Mouse (Mus musculus): Measurements from ENCODE around the gene Etnk2. TPM values are rescaled to one million over a fixed set of nuclear protein-coding genes. Genes with fewer than 3 reads are reported as not detected.
A peak's percentile ranks its signal among the peaks of the same experiment; 100 is the strongest.
"Not testable (repeated sequence)": the region's sequence is repeated elsewhere in the genome, so short reads cannot be mapped to it uniquely, and the experiment has no call there.

Etnk2 gene
- total RNA-seq (2021): 10 to 100 TPM in 1 of 2 experiments, 1 to 10 TPM in 1; 8.1 to 12.1 TPM
- long read RNA-seq, experiment 1, transcript Etnk2-203 (8 exons, 2,297 nt): major isoform, 6 of 14 reads
- long read RNA-seq, experiment 1, partial matches to known transcripts: 2 of 14 reads
- long read RNA-seq, experiment 1, other reads (novel, unspliced or antisense): 4 of 14 reads
- long read RNA-seq, experiment 2, transcript Etnk2-203 (8 exons, 2,297 nt): major isoform, 6 of 15 reads
- long read RNA-seq, experiment 2, partial matches to known transcripts: 3 of 15 reads
- long read RNA-seq, experiment 2, other reads (novel, unspliced or antisense): 4 of 15 reads

GRCm38 (mm10) chr1:133363276-133364021, at the start of gene Etnk2:
Etnk2 (plus strand) TSS chr1:133363572.
- DNase-seq (ENCODE audit: low spot score in 2 of 2): peak; percentile 57 to 75

- peak; percentile 36 to 49 for DNase-seq (ENCODE audit: low spot score in 2 of 2)
Measured at GRCm38 (mm10) chr1:133314364-133314763, 49.0 kb upstream of the Etnk2 start.

- no peak for DNase-seq (ENCODE audit: low spot score in 2 of 2)
Measured at GRCm38 (mm10) chr1:133315775-133316174, 47.6 kb upstream of the Etnk2 start.

GRCm38 (mm10) chr1:133316577-133316976, 46.8 kb upstream of the Etnk2 start:
- DNase-seq (ENCODE audit: low spot score in 2 of 2): no peak

- DNase-seq (ENCODE audit: low spot score in 2 of 2): no peak
Measured at GRCm38 (mm10) chr1:133317149-133317548, 46.2 kb upstream of the Etnk2 start.

- no peak for DNase-seq (ENCODE audit: low spot score in 2 of 2)
Measured at GRCm38 (mm10) chr1:133321267-133321925, 42.0 kb upstream of the Etnk2 start, which contains the start of gene Kiss1. Kiss1 (plus strand) TSS chr1:133321875.

- no peak for DNase-seq (ENCODE audit: low spot score in 2 of 2)
Measured at GRCm38 (mm10) chr1:133323333-133323732, 40.0 kb upstream of the Etnk2 start.

GRCm38 (mm10) chr1:133325951-133326350, 37.4 kb upstream of the Etnk2 start:
- no peak for DNase-seq (ENCODE audit: low spot score in 2 of 2)

GRCm38 (mm10) chr1:133327094-133327493, 36.3 kb upstream of the Etnk2 start:
- DNase-seq (ENCODE audit: low spot score in 2 of 2): no peak

- DNase-seq (ENCODE audit: low spot score in 2 of 2): no peak
Measured at GRCm38 (mm10) chr1:133328299-133328795, 35.0 kb upstream of the Etnk2 start.

GRCm38 (mm10) chr1:133328896-133329637, 34.3 kb upstream of the Etnk2 start:
- DNase-seq (ENCODE audit: low spot score in 2 of 2): no peak

- no peak for DNase-seq (ENCODE audit: low spot score in 2 of 2)
Measured at GRCm38 (mm10) chr1:133329638-133329964, 33.8 kb upstream of the Etnk2 start.

- DNase-seq (ENCODE audit: low spot score in 2 of 2): no peak
Measured at GRCm38 (mm10) chr1:133331142-133331541, 32.2 kb upstream of the Etnk2 start.

GRCm38 (mm10) chr1:133332656-133333430, 30.5 kb upstream of the Etnk2 start:
- DNase-seq (ENCODE audit: low spot score in 2 of 2): no peak

- DNase-seq (ENCODE audit: low spot score in 2 of 2): no peak
Measured at GRCm38 (mm10) chr1:133333937-133334336, 29.4 kb upstream of the Etnk2 start.

GRCm38 (mm10) chr1:133340403-133340802, 23.0 kb upstream of the Etnk2 start:
- DNase-seq (ENCODE audit: low spot score in 2 of 2): not testable (repeated sequence)

GRCm38 (mm10) chr1:133344357-133344756, 19.0 kb upstream of the Etnk2 start:
- DNase-seq (ENCODE audit: low spot score in 2 of 2): no peak

- no peak for DNase-seq (ENCODE audit: low spot score in 2 of 2)
Measured at GRCm38 (mm10) chr1:133346531-133346930, 16.8 kb upstream of the Etnk2 start.

GRCm38 (mm10) chr1:133347226-133347625, 16.1 kb upstream of the Etnk2 start:
- DNase-seq (ENCODE audit: low spot score in 2 of 2): no peak

Measured in adrenal gland, postnatal 4 days (tissue).